Mouse (Mus musculus): Measurements from ENCODE around the gene Prok1. TPM values are rescaled to one million over a fixed set of nuclear protein-coding genes. Genes with fewer than 3 reads are reported as not detected.

The Prok1 gene
- polyA plus RNA-seq, 1 experiment from 2014 or later: 0.07 TPM

DNA sequence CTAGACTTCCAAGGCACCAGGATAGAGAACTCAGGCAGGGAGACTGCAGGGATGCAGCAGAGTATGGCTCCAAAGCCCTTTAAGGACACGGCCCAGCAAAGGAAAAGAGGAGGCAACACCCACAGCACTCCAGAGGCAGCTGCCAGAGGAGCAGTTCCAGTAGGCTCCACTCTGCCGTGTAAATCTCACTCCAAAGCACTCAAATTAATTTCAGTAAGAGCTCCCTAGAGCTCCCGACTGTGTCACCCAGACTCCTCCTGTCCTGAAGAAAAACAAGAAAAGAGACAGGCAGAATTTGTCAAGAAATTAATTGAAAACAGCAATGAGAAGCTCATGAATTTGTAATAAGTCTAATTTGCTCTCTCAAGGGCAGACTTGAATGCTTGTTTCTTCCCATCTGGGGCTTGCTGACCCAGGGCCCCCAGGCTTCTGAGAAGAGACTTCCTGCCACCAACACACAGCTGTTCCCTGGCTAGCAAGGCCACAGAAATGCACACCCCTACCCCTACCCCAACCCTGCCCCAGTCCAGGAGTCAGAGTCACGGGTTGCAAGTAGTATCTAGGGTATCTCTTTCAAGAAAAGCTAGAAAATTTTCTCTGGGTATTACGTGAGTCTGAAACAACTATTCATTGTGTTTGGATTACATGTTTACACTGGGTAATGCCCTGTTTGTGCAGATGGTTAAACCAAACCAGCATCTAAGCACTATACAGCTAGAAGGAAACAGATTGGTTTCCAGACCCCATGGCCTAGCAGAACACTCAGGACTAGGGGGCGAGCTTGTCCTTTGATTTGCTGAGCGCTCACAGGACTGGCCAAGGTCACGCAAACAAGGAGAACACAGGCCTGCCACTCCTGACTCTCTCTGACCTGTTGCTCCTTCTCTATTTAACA is 21.7 kb upstream of the Prok1 start:
- Histone ChIP-seq H3K4me3 (replicated peaks) (no peak overlapping the region), H3K9ac (no peak overlapping the region), H3K27me3 (no peaks in the 10 kb centered on the region), H3K27ac (replicated peaks) (no peak overlapping the region), H3K4me1 (replicated peaks) (no peaks in the 10 kb centered on the region), H3K9me3 (replicated peaks) (no peaks in the 10 kb centered on the region), H3K36me3 (replicated peaks) (no peaks in the 10 kb centered on the region), H3K4me2 (no peak overlapping the region)
- ATAC-seq (ENCODE audit: insufficient read depth): no peak
- WGBS (ENCODE audit: insufficient replicate concordance): 41% methylated on average over 8 of the region's 8 CpGs

DNA sequence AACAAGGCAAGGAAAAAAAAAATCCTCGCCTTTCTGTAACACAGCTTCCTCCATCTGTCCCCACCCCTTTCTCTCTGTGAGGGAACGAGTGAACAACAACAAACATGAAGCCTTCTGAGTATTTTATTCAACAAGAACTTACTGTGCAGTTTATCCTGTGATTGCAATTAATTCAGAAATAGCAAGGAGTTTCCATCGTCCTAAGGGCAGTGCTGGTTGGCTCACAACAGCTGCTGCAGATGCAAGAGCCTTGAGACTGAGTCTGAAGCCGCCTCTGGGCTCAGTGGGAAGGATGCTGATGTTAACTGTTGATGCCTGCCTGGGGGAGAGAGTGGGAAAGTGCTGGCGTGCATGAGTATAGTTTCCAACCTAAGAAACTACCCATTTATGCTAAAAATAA is 18.4 kb upstream of the Prok1 start:
- Histone ChIP-seq H3K4me3 (replicated peaks) (no peak overlapping the region), H3K9me3 (replicated peaks) (no peaks in the 10 kb centered on the region), H3K9ac (no peak overlapping the region), H3K36me3 (replicated peaks) (no peaks in the 10 kb centered on the region), H3K4me1 (replicated peaks) (no peaks in the 10 kb centered on the region), H3K27me3 (no peaks in the 10 kb centered on the region), H3K4me2 (no peak overlapping the region), H3K27ac (replicated peaks) (no peak overlapping the region)
- no peak for ATAC-seq (ENCODE audit: insufficient read depth)
- WGBS (ENCODE audit: insufficient replicate concordance): 34% methylated on average over 5 of the region's 5 CpGs

DNA sequence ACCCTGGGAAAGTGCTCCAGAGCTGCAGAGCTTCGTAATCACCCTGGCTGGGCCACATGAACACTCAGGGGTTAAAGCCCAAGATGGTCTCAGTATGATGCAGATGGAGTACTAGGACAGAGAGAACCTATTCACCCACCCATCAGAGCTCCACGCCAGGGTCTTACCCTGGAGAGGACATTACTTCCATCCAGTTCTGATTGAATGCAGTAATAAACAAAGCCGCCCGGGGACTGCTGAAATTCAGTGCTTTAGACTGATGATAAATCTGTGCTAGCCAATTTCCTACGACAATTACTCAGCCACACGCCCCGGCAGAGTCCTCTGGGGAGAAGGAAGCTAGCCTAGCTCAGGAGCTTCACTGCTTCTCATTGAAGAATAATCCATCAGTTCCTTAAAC is 17.2 kb upstream of the Prok1 start:
- Histone ChIP-seq H3K4me1 (replicated peaks) (no peaks in the 10 kb centered on the region), H3K27ac (replicated peaks) (no peak overlapping the region), H3K27me3 (no peaks in the 10 kb centered on the region), H3K9ac (no peak overlapping the region), H3K9me3 (replicated peaks) (no peaks in the 10 kb centered on the region), H3K36me3 (replicated peaks) (no peaks in the 10 kb centered on the region), H3K4me3 (replicated peaks) (no peak overlapping the region), H3K4me2 (no peak overlapping the region)
- WGBS (ENCODE audit: insufficient replicate concordance): 60% methylated on average over 7 of the region's 7 CpGs
- ATAC-seq (ENCODE audit: insufficient read depth): no peak

DNA sequence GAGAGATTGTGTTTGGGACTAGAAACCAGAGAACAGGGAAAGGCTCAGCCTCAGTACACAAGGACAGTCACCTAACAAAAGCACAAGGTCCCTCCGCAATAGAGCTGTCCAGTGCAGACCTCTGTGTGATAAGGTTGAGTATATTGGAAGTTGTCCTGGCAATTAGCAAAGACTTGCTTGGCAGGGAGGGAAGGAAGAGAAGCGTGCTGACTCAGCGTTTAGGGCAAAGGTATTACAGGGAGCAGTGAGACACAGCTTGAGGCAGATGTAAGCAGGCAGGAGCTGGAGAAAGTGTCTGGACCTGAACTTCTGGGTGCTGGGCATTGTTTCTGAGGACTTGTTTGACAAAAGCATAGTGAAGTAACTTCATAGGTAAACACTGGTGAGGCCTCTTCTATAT is 16.5 kb upstream of the Prok1 start:
- Histone ChIP-seq H3K4me1 (replicated peaks) (no peaks in the 10 kb centered on the region), H3K9me3 (replicated peaks) (no peaks in the 10 kb centered on the region), H3K4me3 (replicated peaks) (no peak overlapping the region), H3K27me3 (no peaks in the 10 kb centered on the region), H3K36me3 (replicated peaks) (no peaks in the 10 kb centered on the region), H3K4me2 (no peak overlapping the region), H3K9ac (no peak overlapping the region), H3K27ac (replicated peaks) (no peak overlapping the region)
- ATAC-seq (ENCODE audit: insufficient read depth): no peak
- WGBS (ENCODE audit: insufficient replicate concordance): 63% methylated on average over 3 of the region's 3 CpGs

DNA sequence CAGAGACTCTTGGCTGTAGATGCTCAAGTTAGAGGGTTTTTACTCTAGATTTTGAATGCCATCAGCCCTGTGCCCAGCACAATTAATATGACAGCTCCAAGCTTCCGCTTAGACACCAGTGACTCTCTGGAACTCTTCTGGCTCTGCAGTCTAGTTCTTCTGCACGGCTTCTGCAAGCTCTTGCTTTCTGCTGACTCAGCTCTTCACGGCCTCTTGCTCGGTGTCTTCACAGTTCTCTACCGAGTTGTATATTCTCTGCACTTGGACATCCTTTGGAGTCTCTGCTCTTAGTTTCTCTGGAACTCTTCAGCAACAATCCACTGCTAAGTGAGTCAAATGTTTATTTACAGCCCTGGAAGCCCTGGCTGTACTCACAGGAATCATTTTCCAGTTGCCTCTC is 14.4 kb upstream of the Prok1 start:
- no peak overlapping the region for H3K27ac ChIP-seq (replicated peaks)
- no peak overlapping the region for H3K4me3 ChIP-seq (replicated peaks)
- no peaks in the 10 kb centered on the region for H3K36me3 ChIP-seq (replicated peaks)
- no peak overlapping the region for H3K4me2 ChIP-seq
- no peaks in the 10 kb centered on the region for H3K27me3 ChIP-seq
- H3K9me3 ChIP-seq (replicated peaks): no peaks in the 10 kb centered on the region
- H3K9ac ChIP-seq: no peak overlapping the region
- no peak for ATAC-seq (ENCODE audit: insufficient read depth)
- WGBS (ENCODE audit: insufficient replicate concordance): 60% methylated on average over 5 of the region's 5 CpGs
- H3K4me1 ChIP-seq (replicated peaks): no peaks in the 10 kb centered on the region

DNA sequence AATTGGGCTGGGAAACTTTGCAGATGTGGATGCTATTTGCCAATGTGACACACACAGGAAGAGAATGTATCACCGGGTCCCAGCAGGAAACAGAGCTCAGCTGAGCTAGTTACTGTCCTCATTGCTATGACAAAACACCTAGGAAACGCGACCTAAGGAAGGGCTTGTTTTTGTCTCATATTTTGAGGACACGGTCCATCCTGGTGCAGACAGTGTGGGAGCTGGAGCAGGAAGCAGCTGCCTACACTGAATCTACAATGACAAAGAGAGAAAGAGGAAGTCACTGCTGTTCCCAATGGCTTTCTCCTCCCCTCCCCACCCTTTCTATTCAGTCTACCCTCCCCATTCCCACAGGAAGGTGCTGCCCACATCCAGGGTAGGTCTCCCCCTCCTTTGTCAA is 12.5 kb upstream of the Prok1 start:
- WGBS (ENCODE audit: insufficient replicate concordance): 11% methylated on average over 4 of the region's 4 CpGs
- Histone ChIP-seq H3K36me3 (replicated peaks) (no peaks in the 10 kb centered on the region), H3K4me3 (replicated peaks) (no peak overlapping the region), H3K4me1 (replicated peaks) (no peaks in the 10 kb centered on the region), H3K9ac (no peak overlapping the region), H3K27ac (replicated peaks) (no peak overlapping the region), H3K4me2 (no peak overlapping the region), H3K27me3 (no peaks in the 10 kb centered on the region), H3K9me3 (replicated peaks) (no peaks in the 10 kb centered on the region)
- no peak for ATAC-seq (ENCODE audit: insufficient read depth)

DNA sequence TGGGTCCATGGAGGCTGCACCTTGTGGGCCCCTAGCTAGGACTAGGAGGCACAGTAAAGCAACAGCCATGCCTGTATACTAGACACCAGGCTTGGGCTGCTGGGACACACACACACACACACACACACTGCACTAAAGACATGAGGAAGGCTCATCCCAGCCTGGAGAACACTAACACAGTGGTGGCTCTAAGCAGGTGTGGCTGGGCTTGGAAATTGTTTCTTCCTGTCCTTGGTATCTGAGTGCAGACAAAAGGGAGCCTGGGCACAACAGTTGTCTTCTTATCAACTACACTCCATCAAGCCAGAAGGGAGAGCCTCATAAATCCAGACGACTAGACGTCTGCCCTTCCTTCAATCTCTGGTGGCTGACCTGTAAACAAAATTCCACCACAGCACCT is 10.8 kb upstream of the Prok1 start:
- Histone ChIP-seq H3K27me3 (no peaks in the 10 kb centered on the region), H3K4me1 (replicated peaks) (no peaks in the 10 kb centered on the region), H3K9me3 (replicated peaks) (no peaks in the 10 kb centered on the region), H3K4me3 (replicated peaks) (no peak overlapping the region), H3K4me2 (no peak overlapping the region), H3K36me3 (replicated peaks) (no peaks in the 10 kb centered on the region), H3K9ac (no peak overlapping the region), H3K27ac (replicated peaks) (no peak overlapping the region)
- WGBS (ENCODE audit: insufficient replicate concordance): 13% methylated on average over 2 of the region's 2 CpGs
- ATAC-seq (ENCODE audit: insufficient read depth): no peak

DNA sequence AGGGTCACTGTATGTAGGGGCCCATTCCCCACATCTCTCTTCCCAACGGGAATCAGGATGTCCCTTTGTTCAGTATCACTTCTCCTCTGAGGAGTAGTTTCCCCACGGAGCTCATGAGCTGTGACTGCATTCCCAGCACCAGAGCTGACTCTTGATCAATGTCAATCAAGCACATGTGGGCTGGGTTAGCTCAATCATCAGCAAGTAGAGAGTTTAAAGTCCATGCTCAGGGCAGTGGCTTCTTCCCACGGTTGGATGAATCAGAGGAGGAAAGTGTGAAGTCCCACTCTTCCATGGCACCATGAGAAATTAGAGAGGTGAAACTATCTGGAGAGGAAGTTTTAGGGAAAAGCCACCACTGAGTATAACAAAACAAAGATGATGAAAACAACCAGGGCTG is 9.5 kb upstream of the Prok1 start:
- Histone ChIP-seq H3K4me2 (no peak overlapping the region), H3K27ac (replicated peaks) (no peak overlapping the region), H3K9ac (no peak overlapping the region), H3K36me3 (replicated peaks) (no peaks in the 10 kb centered on the region), H3K27me3 (0 out of 2 replicates have a peak, but pooled peaks cover 3% of the 10 kb centered on the region), H3K4me3 (replicated peaks) (no peak overlapping the region), H3K4me1 (replicated peaks) (no peaks in the 10 kb centered on the region), H3K9me3 (replicated peaks) (no peaks in the 10 kb centered on the region)
- ATAC-seq (ENCODE audit: insufficient read depth): no peak
- WGBS (ENCODE audit: insufficient replicate concordance): 42% methylated on average over 3 of the region's 3 CpGs

DNA sequence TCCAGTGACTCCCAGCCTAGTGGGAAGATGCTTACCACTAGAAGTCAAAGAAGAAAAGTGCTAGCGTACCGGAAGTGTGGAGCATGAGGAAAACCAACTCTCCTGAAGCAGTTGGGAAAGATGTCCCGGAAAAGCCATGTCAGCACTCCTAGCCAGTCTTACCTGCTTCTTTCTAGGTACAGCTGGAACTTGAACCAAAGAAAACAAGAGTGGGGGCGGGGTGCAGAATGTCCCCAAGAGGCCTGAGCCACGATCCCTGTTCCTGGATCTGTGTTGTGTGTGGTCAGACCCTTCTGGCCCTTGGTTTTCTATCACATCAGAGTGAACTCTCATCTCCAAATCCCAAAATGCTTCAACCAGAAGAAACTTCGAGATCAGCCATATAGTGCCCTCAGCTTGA is 7.4 kb upstream of the Prok1 start:
- Histone ChIP-seq H3K4me2 (no peak overlapping the region), H3K9me3 (replicated peaks) (no peaks in the 10 kb centered on the region), H3K27me3 (0 out of 2 replicates have a peak, but pooled peaks cover 13% of the 10 kb centered on the region), H3K27ac (replicated peaks) (no peak overlapping the region), H3K36me3 (replicated peaks) (no peaks in the 10 kb centered on the region), H3K4me3 (replicated peaks) (no peak overlapping the region), H3K9ac (no peak overlapping the region), H3K4me1 (replicated peaks) (no peaks in the 10 kb centered on the region)
- no peak for ATAC-seq (ENCODE audit: insufficient read depth)
- WGBS (ENCODE audit: insufficient replicate concordance): 60% methylated on average over 6 of the region's 6 CpGs

DNA sequence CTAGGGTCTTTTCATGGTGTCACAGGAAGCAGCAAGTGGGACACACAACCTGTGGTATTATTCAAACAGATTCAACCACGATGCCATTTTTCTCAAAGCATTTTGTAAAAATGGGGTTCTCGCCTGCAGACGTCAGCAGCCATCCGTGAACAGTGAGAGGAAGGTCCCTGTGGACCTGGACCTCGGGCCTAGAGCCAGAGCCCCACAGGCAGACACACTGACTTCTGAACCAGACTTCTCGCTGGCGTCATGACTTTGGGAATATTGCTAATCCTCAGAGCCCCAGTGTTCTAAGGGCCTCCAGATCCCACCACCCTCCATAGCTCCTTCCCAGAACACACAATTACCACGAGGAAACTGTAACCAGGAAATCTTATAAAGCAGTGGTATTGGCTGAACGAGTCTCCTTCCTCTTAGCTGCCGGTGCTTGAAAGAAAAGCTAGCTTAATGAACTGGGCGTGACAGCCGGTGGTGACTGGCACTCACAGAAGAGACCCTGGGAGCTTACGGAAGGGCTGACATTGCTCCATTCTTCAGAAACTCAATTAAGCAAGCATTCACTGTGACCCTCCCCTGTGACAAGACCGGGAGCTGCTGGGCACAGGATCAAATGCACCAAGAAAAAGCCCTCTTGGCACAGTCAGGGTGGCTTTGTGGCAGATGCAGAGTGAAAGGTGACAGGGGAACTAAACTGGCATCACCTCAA is 2.0 kb upstream of the Prok1 start:
- ATAC-seq (ENCODE audit: insufficient read depth): no peak
- no peaks in the 10 kb centered on the region for H3K4me1 ChIP-seq (replicated peaks)
- no peak overlapping the region for H3K27ac ChIP-seq (replicated peaks)
- H3K9ac ChIP-seq: no peak overlapping the region
- no peaks in the 10 kb centered on the region for H3K36me3 ChIP-seq (replicated peaks)
- H3K4me2 ChIP-seq: no peak overlapping the region
- no peaks in the 10 kb centered on the region for H3K9me3 ChIP-seq (replicated peaks)
- 0 out of 2 replicates have a peak, but pooled peaks cover 13% of the 10 kb centered on the region for H3K27me3 ChIP-seq
- no peak overlapping the region for H3K4me3 ChIP-seq (replicated peaks)
- 43% methylated on average over 14 of the region's 14 CpGs for WGBS (ENCODE audit: insufficient replicate concordance)

DNA sequence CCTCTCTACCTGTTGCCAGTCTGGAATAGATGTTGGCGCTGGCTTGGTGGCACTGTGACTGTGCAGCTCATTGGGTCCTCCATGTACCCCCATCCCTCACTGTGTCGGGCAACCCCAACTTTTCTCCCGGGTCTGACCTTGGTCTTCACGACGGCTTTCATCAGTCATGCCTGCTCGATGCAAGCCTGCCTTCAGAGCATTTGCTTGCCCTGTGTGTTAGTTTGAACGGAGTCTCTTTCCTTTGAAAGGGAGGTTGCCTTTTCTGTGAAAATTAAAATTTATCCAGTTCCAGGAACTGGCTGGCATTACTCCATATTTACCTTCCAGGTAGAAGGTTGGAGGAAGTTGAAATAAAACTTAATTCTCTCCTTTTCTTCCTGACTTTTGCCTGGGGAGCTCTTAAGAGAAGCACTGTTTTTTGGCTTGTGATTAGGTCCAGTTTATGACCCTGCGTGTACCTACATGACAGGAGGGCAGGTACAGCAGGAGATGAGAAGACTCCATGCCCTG is 981 bp downstream of the Prok1 start:
- Histone ChIP-seq H3K9me3 (replicated peaks) (no peaks in the 10 kb centered on the region), H3K4me1 (replicated peaks) (no peaks in the 10 kb centered on the region), H3K36me3 (replicated peaks) (no peaks in the 10 kb centered on the region), H3K27ac (replicated peaks) (no peak overlapping the region), H3K9ac (no peak overlapping the region), H3K4me2 (no peak overlapping the region), H3K27me3 (0 out of 2 replicates have a peak, but pooled peaks cover 4% of the 10 kb centered on the region), H3K4me3 (replicated peaks) (no peak overlapping the region)
- ATAC-seq (ENCODE audit: insufficient read depth): no peak
- 68% methylated on average over 8 of the region's 8 CpGs for WGBS (ENCODE audit: insufficient replicate concordance)
